Mouse (Mus musculus) G1E (cell line): Measurements from ENCODE around the gene Ccdc12.

Source experiments
- CTCF ChIP-seq: IDR thresholded peaks from 2 replicates; pipeline ENCODE4 v1.5.1; 2012; ENCODE audit warnings: low read depth, low read length, inconsistent platforms, mixed read lengths
- GATA1 ChIP-seq: IDR thresholded peaks from 2 replicates; pipeline ENCODE4 v1.6.1; 2012; ENCODE audit warnings: borderline replicate concordance, low read length, inconsistent platforms, mixed read lengths
- TAL1 ChIP-seq: conservative IDR thresholded peaks from 2 replicates; pipeline ENCODE4 v1.6.1; 2012; ENCODE audit warnings: low read depth, low read length, inconsistent platforms, mixed read lengths

DNA sequence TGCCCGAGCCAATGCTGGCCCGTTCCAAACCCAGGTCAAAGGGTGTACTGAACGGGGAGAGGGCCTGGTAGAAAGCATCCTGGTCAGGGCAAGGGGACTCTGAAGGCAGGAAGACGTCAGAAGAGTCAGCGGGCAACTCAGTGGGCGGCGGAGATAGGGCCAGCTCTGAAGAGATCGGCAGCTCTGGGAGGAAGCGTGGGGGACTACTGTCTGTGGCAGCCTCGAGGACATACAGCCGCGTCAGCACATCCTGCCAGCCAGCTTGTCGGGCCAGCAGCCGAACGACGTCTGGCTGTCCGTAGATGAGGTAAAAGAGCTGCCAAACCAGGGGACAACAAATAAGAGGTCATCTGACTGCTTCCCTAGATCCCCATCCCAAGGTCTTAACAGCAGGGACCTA is 22.4 kb upstream of the Ccdc12 start:
- no peak for TF ChIP-seq CTCF
- TF ChIP-seq TAL1: no peak
- TF ChIP-seq GATA1: no peak
